Mouse (Mus musculus): Measurements from ENCODE around the gene Tnpo1. TPM values are rescaled to one million over a fixed set of nuclear protein-coding genes. Genes with fewer than 3 reads are reported as not detected.

Tnpo1 gene
- polyA plus RNA-seq, 1 experiment = 65.0 TPM

DNA sequence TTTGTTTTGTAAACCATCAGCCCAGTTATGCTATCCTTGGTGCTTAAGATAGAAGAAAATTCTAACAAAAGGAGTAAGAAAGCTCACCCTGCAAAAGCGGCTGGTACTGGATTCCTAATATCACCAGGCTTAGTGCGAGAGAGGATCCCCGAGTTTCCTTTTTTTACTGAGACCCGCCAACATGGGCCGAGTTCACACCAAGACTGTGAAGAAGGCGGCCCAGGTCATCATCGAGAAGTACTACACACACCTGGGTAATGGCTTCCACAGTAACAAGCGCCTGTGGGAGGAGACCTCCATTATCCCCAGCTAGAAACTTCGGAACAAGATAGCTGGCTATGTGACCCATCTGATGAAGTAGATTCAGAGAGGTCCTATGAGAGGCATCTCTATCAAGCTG, 109.6 kb downstream of the Tnpo1 start:
- H3K27ac ChIP-seq (ENCODE audit: insufficient read depth, low read depth, low read length) = no peak overlapping the region
- TF ChIP-seq CTCF (IDR thresholded peaks at IDR 0.05; ENCODE audit: low read depth, low read length) = no peak
- TF ChIP-seq POLR2A (IDR thresholded peaks at IDR 0.05; ENCODE audit: borderline replicate concordance, low read depth, low read length) = no peak
- no peak overlapping the region for H3K4me3 ChIP-seq (ENCODE audit: insufficient read depth, low read length)
- H3K4me1 ChIP-seq (ENCODE audit: control insufficient read depth, insufficient read depth, low read length) = peaks cover 45% of the 10 kb centered on the region

DNA sequence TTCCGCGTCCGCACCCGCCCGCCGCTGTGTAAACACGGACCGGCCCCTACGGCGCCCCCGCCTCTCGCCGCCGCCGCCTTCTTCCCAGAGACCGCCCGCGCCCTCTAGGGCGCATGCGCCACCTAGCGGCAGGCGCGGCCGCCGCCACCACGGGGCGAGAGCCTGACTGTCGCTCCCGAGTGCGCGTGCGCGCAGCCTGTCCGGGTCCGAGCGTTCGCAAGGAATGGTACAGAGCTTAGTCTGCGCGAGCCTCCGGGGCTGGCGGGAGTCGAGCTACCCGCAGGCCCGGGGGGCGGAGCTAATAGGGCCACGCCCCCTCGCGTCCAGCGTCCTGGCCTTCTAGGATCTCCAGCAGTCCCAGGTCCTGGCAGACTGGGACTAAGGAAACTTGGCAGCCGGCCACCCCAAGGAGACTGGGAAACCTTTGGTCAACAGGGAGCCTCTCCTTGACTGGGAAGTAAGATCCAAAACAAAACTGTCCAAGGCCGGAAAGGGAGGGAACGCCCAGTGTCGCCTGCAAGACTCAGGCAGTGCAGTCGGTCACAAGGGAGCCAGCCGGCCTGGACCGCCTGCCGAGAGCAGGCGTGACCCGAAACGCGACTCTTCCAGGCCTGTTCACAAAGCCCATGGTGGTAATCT, 110.9 kb downstream of the Tnpo1 start, which contains the start of gene Fcho2:
TSS of gene Fcho2 (minus strand) at position 303 of the 639 bp plus-strand sequence.
- H3K4me1 ChIP-seq (ENCODE audit: control insufficient read depth, insufficient read depth, low read length) = peaks cover 39% of the 10 kb centered on the region
- no peak for TF ChIP-seq CTCF (IDR thresholded peaks at IDR 0.05; ENCODE audit: low read depth, low read length)
- no peak for TF ChIP-seq POLR2A (IDR thresholded peaks at IDR 0.05; ENCODE audit: borderline replicate concordance, low read depth, low read length)
- peak within 1 kb of the TSS; percentile 96 for H3K27ac ChIP-seq (ENCODE audit: insufficient read depth, low read depth, low read length)
- H3K4me3 ChIP-seq (ENCODE audit: insufficient read depth, low read length) = peak within 1 kb of the TSS; percentile 94

DNA sequence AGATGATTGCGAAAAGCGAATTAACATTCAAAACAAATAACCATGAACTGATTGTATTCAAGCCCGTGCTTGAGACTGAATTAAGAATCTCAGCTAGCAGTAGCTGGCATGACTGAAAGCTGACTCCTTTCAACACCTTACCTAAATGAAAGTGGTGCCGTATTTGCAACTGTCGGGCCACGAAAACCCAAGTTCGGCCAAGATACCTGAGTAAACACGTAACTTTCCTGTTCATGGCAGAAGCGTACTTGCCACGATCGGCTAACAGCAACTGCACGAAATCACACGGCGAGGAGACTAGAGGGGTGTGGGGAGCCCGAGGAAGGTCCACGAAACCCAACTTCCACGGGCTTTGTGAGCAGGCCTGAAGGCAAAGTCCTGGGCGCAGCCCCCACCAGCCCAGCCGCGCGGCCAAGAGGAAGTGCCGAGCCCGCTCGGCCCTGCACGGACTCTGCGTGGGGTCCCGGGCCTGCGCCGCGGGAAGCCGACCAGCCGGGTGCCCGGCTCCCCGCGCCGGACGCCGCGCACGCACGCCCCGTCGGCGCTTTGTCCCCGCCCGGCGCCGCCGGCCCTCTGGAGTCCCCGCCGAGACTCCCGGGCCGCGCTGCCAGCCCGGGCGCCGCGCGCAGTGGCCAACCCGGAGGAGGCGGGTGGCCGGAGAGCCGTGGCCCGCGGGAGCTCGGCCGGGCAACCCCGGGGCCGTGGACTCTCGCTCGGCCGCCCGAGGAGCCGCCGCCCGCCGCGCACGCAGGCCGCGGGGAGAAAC, 111.7 kb downstream of the Tnpo1 start:
- Histone ChIP-seq H3K27ac (ENCODE audit: insufficient read depth, low read depth, low read length) (peak overlapping the region; percentile 96), H3K4me3 (ENCODE audit: insufficient read depth, low read length) (peak overlapping the region; percentile 94), H3K4me1 (ENCODE audit: control insufficient read depth, insufficient read depth, low read length) (peaks cover 35% of the 10 kb centered on the region)
- TF ChIP-seq POLR2A (IDR thresholded peaks at IDR 0.05; ENCODE audit: borderline replicate concordance, low read depth, low read length) (no peak), CTCF (IDR thresholded peaks at IDR 0.05; ENCODE audit: low read depth, low read length) (no peak)

DNA sequence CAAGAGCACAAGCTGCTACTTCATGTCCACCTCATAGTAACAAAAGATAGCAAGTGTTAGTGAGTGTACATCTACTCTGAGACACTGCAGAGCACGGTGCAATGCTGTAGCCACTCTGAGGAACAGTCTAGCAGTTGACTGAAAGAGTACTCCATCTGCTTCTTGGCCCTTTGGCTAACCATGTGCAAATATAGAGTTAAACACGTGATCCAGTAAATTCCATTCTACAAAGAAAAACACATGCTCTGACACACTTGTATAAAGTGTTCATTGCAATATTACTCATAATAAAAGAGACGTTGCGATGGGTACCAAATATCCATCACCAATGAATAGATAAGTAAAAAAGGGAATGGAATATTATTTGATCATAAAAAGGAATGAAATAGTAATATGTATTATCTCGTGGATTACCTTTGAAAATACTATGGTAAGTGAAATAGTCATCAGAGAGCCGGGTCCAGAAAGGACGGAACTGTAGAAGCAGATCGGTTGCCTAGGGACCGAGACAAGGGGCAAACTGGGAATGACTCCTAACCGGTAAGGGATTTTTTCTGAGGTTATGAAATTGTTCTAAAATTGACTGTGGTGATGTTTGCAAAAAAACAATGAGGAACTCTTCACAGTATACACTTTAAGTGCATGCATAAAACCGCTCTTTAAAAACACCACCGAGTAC, 112.4 kb downstream of the Tnpo1 start:
- TF ChIP-seq POLR2A (IDR thresholded peaks at IDR 0.05; ENCODE audit: borderline replicate concordance, low read depth, low read length) = no peak
- no peak for TF ChIP-seq CTCF (IDR thresholded peaks at IDR 0.05; ENCODE audit: low read depth, low read length)
- Histone ChIP-seq H3K27ac (ENCODE audit: insufficient read depth, low read depth, low read length) (peak overlapping the region; percentile 96), H3K4me3 (ENCODE audit: insufficient read depth, low read length) (peak overlapping the region; percentile 94), H3K4me1 (ENCODE audit: control insufficient read depth, insufficient read depth, low read length) (peaks cover 30% of the 10 kb centered on the region)

DNA sequence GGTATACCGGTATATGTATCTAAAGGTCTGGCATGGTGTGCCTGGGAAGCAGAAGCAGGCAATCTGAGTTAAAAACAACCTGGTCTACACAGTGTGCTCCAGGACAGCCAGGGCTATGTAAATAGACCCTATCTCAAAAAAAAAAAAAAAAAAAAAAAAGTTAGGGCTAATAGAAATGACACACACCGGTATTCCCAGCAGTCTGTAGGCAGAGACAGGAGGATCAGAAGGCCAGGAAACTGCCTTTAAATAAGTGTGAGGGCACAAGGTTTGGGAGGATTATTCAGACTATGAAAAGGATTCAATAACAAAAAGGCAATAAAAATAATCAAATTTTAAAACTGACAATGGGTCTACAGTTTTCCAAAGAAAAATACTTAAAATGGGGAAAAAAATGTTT, 113.0 kb downstream of the Tnpo1 start:
- TF ChIP-seq POLR2A (IDR thresholded peaks at IDR 0.05; ENCODE audit: borderline replicate concordance, low read depth, low read length) (no peak), CTCF (IDR thresholded peaks at IDR 0.05; ENCODE audit: low read depth, low read length) (no peak)
- Histone ChIP-seq H3K4me1 (ENCODE audit: control insufficient read depth, insufficient read depth, low read length) (peaks cover 29% of the 10 kb centered on the region), H3K4me3 (ENCODE audit: insufficient read depth, low read length) (peak overlapping the region; percentile 61), H3K27ac (ENCODE audit: insufficient read depth, low read depth, low read length) (no peak overlapping the region)

DNA sequence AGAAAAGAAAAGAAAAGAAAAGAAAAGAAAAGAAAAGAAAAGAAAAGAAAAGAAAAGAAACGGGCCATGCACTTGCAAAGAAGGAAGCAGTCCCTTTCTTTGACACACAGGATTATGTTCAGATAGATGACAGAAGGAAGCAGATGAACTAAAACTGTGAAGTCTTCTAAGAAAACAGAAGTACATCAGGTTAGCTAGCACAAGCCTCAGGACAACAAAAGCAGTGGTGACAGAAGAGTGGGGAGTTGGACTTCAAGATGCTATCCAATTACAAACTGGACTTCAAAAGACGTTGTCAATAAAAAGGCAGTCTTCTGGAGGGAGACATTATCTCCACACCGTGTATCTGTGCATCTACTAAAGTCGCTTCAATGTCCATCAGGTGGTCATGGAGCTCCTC, 113.9 kb downstream of the Tnpo1 start:
- H3K4me1 ChIP-seq (ENCODE audit: control insufficient read depth, insufficient read depth, low read length) = peaks cover 24% of the 10 kb centered on the region
- peak overlapping the region; percentile 3 for H3K27ac ChIP-seq (ENCODE audit: insufficient read depth, low read depth, low read length)
- no peak overlapping the region for H3K4me3 ChIP-seq (ENCODE audit: insufficient read depth, low read length)
- TF ChIP-seq POLR2A (IDR thresholded peaks at IDR 0.05; ENCODE audit: borderline replicate concordance, low read depth, low read length) (no peak), CTCF (IDR thresholded peaks at IDR 0.05; ENCODE audit: low read depth, low read length) (no peak)

DNA sequence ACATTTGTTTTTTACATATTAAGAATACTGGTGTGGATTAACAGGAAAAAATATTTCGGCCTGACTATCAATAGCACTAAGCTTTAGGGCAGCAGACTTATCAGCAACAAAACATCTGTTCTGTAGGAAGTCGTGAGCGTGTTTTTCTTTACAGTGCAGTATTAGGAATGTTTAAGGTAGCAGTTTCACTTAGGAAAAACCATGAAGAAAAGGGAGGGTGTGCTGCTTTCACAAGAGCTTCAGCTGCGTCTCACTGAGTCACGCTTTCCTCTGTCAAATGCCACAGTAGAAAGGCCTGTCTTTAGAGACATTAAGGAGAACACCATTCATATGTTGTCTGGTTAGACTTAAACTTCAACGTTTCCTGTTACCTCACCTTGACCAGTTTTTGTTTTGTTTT, 116.0 kb downstream of the Tnpo1 start:
- TF ChIP-seq POLR2A (IDR thresholded peaks at IDR 0.05; ENCODE audit: borderline replicate concordance, low read depth, low read length) (no peak), CTCF (IDR thresholded peaks at IDR 0.05; ENCODE audit: low read depth, low read length) (no peak)
- Histone ChIP-seq H3K4me1 (ENCODE audit: control insufficient read depth, insufficient read depth, low read length) (peaks cover 19% of the 10 kb centered on the region), H3K27ac (ENCODE audit: insufficient read depth, low read depth, low read length) (peak overlapping the region; percentile 38), H3K4me3 (ENCODE audit: insufficient read depth, low read length) (peak overlapping the region; percentile 19; the same call in 1 of the 2 replicates)

DNA sequence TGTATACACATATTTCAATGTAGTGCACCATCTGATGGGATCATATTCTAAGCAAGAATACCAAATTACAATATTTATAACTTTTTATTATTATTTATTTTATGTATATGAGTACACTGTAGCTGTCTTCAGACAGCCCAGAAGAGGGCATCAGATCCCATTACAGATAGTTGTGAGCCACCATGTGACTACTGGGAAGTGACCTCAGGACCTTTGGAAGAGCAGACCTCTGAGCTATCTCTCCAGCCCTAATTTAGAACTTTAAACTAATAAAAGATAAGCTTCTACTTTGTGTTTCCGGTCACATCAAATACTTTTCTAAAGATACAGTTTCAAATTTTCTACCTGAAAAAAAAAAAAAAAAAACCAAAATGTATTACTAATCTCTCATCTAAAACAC, 117.1 kb downstream of the Tnpo1 start:
- Histone ChIP-seq H3K27ac (ENCODE audit: insufficient read depth, low read depth, low read length) (no peak overlapping the region), H3K4me1 (ENCODE audit: control insufficient read depth, insufficient read depth, low read length) (peaks cover 27% of the 10 kb centered on the region), H3K4me3 (ENCODE audit: insufficient read depth, low read length) (no peak overlapping the region)
- TF ChIP-seq CTCF (IDR thresholded peaks at IDR 0.05; ENCODE audit: low read depth, low read length) = no peak
- TF ChIP-seq POLR2A (IDR thresholded peaks at IDR 0.05; ENCODE audit: borderline replicate concordance, low read depth, low read length) = no peak

DNA sequence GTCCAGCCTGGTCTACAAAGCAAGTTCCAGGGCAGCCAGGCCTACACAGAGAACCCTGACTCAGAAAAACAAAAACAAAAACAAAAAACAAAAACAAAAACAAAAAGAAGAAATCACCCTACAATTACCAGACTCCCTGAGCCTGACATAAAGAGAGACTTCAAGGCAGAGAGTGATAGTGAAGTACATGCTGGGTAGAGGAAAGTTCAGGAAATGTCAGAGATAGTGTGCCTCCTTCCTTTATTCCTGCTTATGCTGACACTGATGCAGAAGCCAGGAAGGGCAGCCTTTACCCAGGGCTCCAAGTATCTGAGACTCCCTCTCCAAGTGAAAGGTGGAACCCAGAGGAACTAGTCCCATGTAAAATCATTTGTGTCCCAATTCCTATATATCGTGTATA, 121.7 kb downstream of the Tnpo1 start:
- Histone ChIP-seq H3K4me3 (ENCODE audit: insufficient read depth, low read length) (no peak overlapping the region), H3K4me1 (ENCODE audit: control insufficient read depth, insufficient read depth, low read length) (peaks cover 26% of the 10 kb centered on the region), H3K27ac (ENCODE audit: insufficient read depth, low read depth, low read length) (no peak overlapping the region; the same call in 1 of the 2 replicates)
- no peak for TF ChIP-seq POLR2A (IDR thresholded peaks at IDR 0.05; ENCODE audit: borderline replicate concordance, low read depth, low read length)
- no peak for TF ChIP-seq CTCF (IDR thresholded peaks at IDR 0.05; ENCODE audit: low read depth, low read length)
